Mouse (Mus musculus): ENCODE data around the gene Ankrd34a.
A peak's percentile ranks its signal among the peaks of the same experiment; 100 is the strongest.

Gene Ankrd34a

GRCm38 (mm10) chr3:96596228-96596707 is at the start of gene Ankrd34a:
Gene Ankrd34a, plus strand, starts transcription at chr3:96596636.
- DNase-seq (ENCODE audit: low read depth, low spot score), result peak; percentile 34

GRCm38 (mm10) chr3:96546880-96547279 is 49.6 kb upstream of the Ankrd34a start:
- no peak for DNase-seq (ENCODE audit: low read depth, low spot score)

- peak; percentile 87 for DNase-seq (ENCODE audit: low read depth, low spot score)
Measured at GRCm38 (mm10) chr3:96547389-96547960, 49.0 kb upstream of the Ankrd34a start.

GRCm38 (mm10) chr3:96548824-96549223 is 47.6 kb upstream of the Ankrd34a start:
- no peak for DNase-seq (ENCODE audit: low read depth, low spot score)

- no peak for DNase-seq (ENCODE audit: low read depth, low spot score)
Measured at GRCm38 (mm10) chr3:96549346-96549745, 47.1 kb upstream of the Ankrd34a start.

GRCm38 (mm10) chr3:96551203-96551602 is 45.2 kb upstream of the Ankrd34a start:
- DNase-seq (ENCODE audit: low read depth, low spot score), result peak; percentile 87

- no peak for DNase-seq (ENCODE audit: low read depth, low spot score)
Measured at GRCm38 (mm10) chr3:96551890-96552289, 44.5 kb upstream of the Ankrd34a start.

GRCm38 (mm10) chr3:96553601-96554000 is 42.8 kb upstream of the Ankrd34a start:
- DNase-seq (ENCODE audit: low read depth, low spot score), result no peak

- DNase-seq (ENCODE audit: low read depth, low spot score), result no peak
Measured at GRCm38 (mm10) chr3:96554251-96554650, 42.2 kb upstream of the Ankrd34a start.

GRCm38 (mm10) chr3:96555041-96555596 is 41.3 kb upstream of the Ankrd34a start:
- DNase-seq (ENCODE audit: low read depth, low spot score), result peak; percentile 77

GRCm38 (mm10) chr3:96555999-96556614 is 40.3 kb upstream of the Ankrd34a start:
- no peak for DNase-seq (ENCODE audit: low read depth, low spot score)

GRCm38 (mm10) chr3:96556651-96557635 is 39.5 kb upstream of the Ankrd34a start:
- DNase-seq (ENCODE audit: low read depth, low spot score), result peak; percentile 46

GRCm38 (mm10) chr3:96557694-96558093 is 38.7 kb upstream of the Ankrd34a start, which contains the start of gene Txnip:
Gene Txnip, plus strand, starts transcription at chr3:96557957.
- DNase-seq (ENCODE audit: low read depth, low spot score), result peak; percentile 99

GRCm38 (mm10) chr3:96558159-96558558 is 38.3 kb upstream of the Ankrd34a start:
- peak; percentile 44 for DNase-seq (ENCODE audit: low read depth, low spot score)

GRCm38 (mm10) chr3:96558668-96559196 is 37.7 kb upstream of the Ankrd34a start:
- DNase-seq (ENCODE audit: low read depth, low spot score), result no peak

- DNase-seq (ENCODE audit: low read depth, low spot score), result no peak
Measured at GRCm38 (mm10) chr3:96559398-96559910, 37.0 kb upstream of the Ankrd34a start.

GRCm38 (mm10) chr3:96559911-96560850 is 36.3 kb upstream of the Ankrd34a start:
- DNase-seq (ENCODE audit: low read depth, low spot score), result no peak

GRCm38 (mm10) chr3:96560881-96561668 is 35.4 kb upstream of the Ankrd34a start:
- DNase-seq (ENCODE audit: low read depth, low spot score), result no peak

GRCm38 (mm10) chr3:96561946-96562681 is 34.3 kb upstream of the Ankrd34a start:
- no peak for DNase-seq (ENCODE audit: low read depth, low spot score)
